Mouse (Mus musculus): ENCODE measurements around the gene Klc4. TPM values are rescaled to one million over a fixed set of nuclear protein-coding genes. Genes with fewer than 3 reads are reported as not detected.

Klc4 gene
- polyA plus RNA-seq, 1 experiment, result 10.1 TPM

GRCm38 (mm10) chr17:46588913-46589312 is 56.9 kb downstream of the Klc4 start:
- Histone ChIP-seq H3K36me3 (ENCODE audit: control insufficient read depth, insufficient read depth, low read length, poor library complexity, severe bottlenecking) (peaks cover 14% of the 10 kb centered on the region), H3K9ac (ENCODE audit: low read depth, poor library complexity, severe bottlenecking) (no peak overlapping the region), H3K4me1 (ENCODE audit: control insufficient read depth, insufficient read depth, low read length) (peaks cover 10% of the 10 kb centered on the region), H3K27me3 (ENCODE audit: control insufficient read depth, insufficient read depth, low read length, poor library complexity, severe bottlenecking) (no peaks in the 10 kb centered on the region), H3K4me3 (ENCODE audit: low read depth, low read length) (no peak overlapping the region), H3K27ac (ENCODE audit: insufficient read depth, low read length) (no peak overlapping the region), H3K9me3 (replicated peaks; ENCODE audit: control insufficient read depth, insufficient read depth, low read length, poor library complexity, severe bottlenecking) (no peaks in the 10 kb centered on the region)
- TF ChIP-seq EP300 (IDR thresholded peaks at IDR 0.05; ENCODE audit: insufficient read depth, low read depth, low read length) (no peak), CTCF (IDR thresholded peaks at IDR 0.05; ENCODE audit: low read depth, low read length) (no peak), POLR2A (IDR thresholded peaks at IDR 0.05; ENCODE audit: insufficient read depth, low read length) (no peak)

GRCm38 (mm10) chr17:46588173-46588572 is 57.6 kb downstream of the Klc4 start:
- no peaks in the 10 kb centered on the region for H3K9me3 ChIP-seq (replicated peaks; ENCODE audit: control insufficient read depth, insufficient read depth, low read length, poor library complexity, severe bottlenecking)
- no peaks in the 10 kb centered on the region for H3K27me3 ChIP-seq (ENCODE audit: control insufficient read depth, insufficient read depth, low read length, poor library complexity, severe bottlenecking)
- peaks cover 7% of the 10 kb centered on the region for H3K4me1 ChIP-seq (ENCODE audit: control insufficient read depth, insufficient read depth, low read length)
- no peak overlapping the region for H3K27ac ChIP-seq (ENCODE audit: insufficient read depth, low read length)
- no peak overlapping the region for H3K4me3 ChIP-seq (ENCODE audit: low read depth, low read length)
- peaks cover 14% of the 10 kb centered on the region for H3K36me3 ChIP-seq (ENCODE audit: control insufficient read depth, insufficient read depth, low read length, poor library complexity, severe bottlenecking)
- no peak overlapping the region for H3K9ac ChIP-seq (ENCODE audit: low read depth, poor library complexity, severe bottlenecking)
- TF ChIP-seq CTCF (IDR thresholded peaks at IDR 0.05; ENCODE audit: low read depth, low read length) (no peak), EP300 (IDR thresholded peaks at IDR 0.05; ENCODE audit: insufficient read depth, low read depth, low read length) (no peak), POLR2A (IDR thresholded peaks at IDR 0.05; ENCODE audit: insufficient read depth, low read length) (no peak)

GRCm38 (mm10) chr17:46586327-46586726 is 59.5 kb downstream of the Klc4 start:
- Histone ChIP-seq H3K27me3 (ENCODE audit: control insufficient read depth, insufficient read depth, low read length, poor library complexity, severe bottlenecking) (no peaks in the 10 kb centered on the region), H3K9ac (ENCODE audit: low read depth, poor library complexity, severe bottlenecking) (no peak overlapping the region), H3K4me3 (ENCODE audit: low read depth, low read length) (no peak overlapping the region), H3K36me3 (ENCODE audit: control insufficient read depth, insufficient read depth, low read length, poor library complexity, severe bottlenecking) (peaks cover 14% of the 10 kb centered on the region), H3K9me3 (replicated peaks; ENCODE audit: control insufficient read depth, insufficient read depth, low read length, poor library complexity, severe bottlenecking) (no peaks in the 10 kb centered on the region), H3K27ac (ENCODE audit: insufficient read depth, low read length) (no peak overlapping the region), H3K4me1 (ENCODE audit: control insufficient read depth, insufficient read depth, low read length) (no peaks in the 10 kb centered on the region)
- TF ChIP-seq CTCF (IDR thresholded peaks at IDR 0.05; ENCODE audit: low read depth, low read length) (no peak), POLR2A (IDR thresholded peaks at IDR 0.05; ENCODE audit: insufficient read depth, low read length) (no peak), EP300 (IDR thresholded peaks at IDR 0.05; ENCODE audit: insufficient read depth, low read depth, low read length) (no peak)

Other genes starting within 250 kb of the Klc4 start
- 1.3 TPM in 1 of 2 replicates, not detected in the other for gene Crip3, start 217.1 kb downstream of the Klc4 start, polyA plus RNA-seq (2011; ENCODE audit: insufficient read depth, insufficient read length, low read depth, missing spikeins)
- gene Slc22a7, start 207.6 kb downstream of the Klc4 start, polyA plus RNA-seq (2011; ENCODE audit: insufficient read depth, insufficient read length, low read depth, missing spikeins), result 6.0 and 6.1 TPM in 2 replicates
- 0.90 and 1.3 TPM in 2 replicates for gene Ttbk1, start 158.3 kb downstream of the Klc4 start, polyA plus RNA-seq (2011; ENCODE audit: insufficient read depth, insufficient read length, low read depth, missing spikeins)
- gene Dnph1, start 149.3 kb downstream of the Klc4 start, polyA plus RNA-seq (2011; ENCODE audit: insufficient read depth, insufficient read length, low read depth, missing spikeins), result 21.8 and 24.1 TPM in 2 replicates
- gene Cul9, start 99.6 kb downstream of the Klc4 start, polyA plus RNA-seq (2011; ENCODE audit: insufficient read depth, insufficient read length, low read depth, missing spikeins), result 4.4 and 6.2 TPM in 2 replicates
- 40.5 and 42.0 TPM in 2 replicates for gene Srf, start 89.8 kb downstream of the Klc4 start, polyA plus RNA-seq (2011; ENCODE audit: insufficient read depth, insufficient read length, low read depth, missing spikeins)
- gene Ptk7, start 16.5 kb downstream of the Klc4 start, polyA plus RNA-seq (2011; ENCODE audit: insufficient read depth, insufficient read length, low read depth, missing spikeins), result 110 and 113 TPM in 2 replicates
- 65.8 and 70.9 TPM in 2 replicates for gene Mrpl2, start 207 bp upstream of the Klc4 start, polyA plus RNA-seq (2011; ENCODE audit: insufficient read depth, insufficient read length, low read depth, missing spikeins)
- gene Cul7, start 4.3 kb upstream of the Klc4 start, polyA plus RNA-seq (2011; ENCODE audit: insufficient read depth, insufficient read length, low read depth, missing spikeins), result 67.1 and 74.8 TPM in 2 replicates
- gene Rrp36, start 28.3 kb upstream of the Klc4 start, polyA plus RNA-seq (2011; ENCODE audit: insufficient read depth, insufficient read length, low read depth, missing spikeins), result 48.5 and 60.2 TPM in 2 replicates
- 142 and 147 TPM in 2 replicates for gene Mea1, start 32.8 kb upstream of the Klc4 start, polyA plus RNA-seq (2011; ENCODE audit: insufficient read depth, insufficient read length, low read depth, missing spikeins)
- gene Klhdc3, start 34.9 kb upstream of the Klc4 start, polyA plus RNA-seq (2011; ENCODE audit: insufficient read depth, insufficient read length, low read depth, missing spikeins), result 90.3 and 97.7 TPM in 2 replicates
- 97.3 and 99.4 TPM in 2 replicates for gene Ppp2r5d, start 59.1 kb upstream of the Klc4 start, polyA plus RNA-seq (2011; ENCODE audit: insufficient read depth, insufficient read length, low read depth, missing spikeins)
- 13.0 and 13.4 TPM in 2 replicates for gene Pex6, start 65.4 kb upstream of the Klc4 start, polyA plus RNA-seq (2011; ENCODE audit: insufficient read depth, insufficient read length, low read depth, missing spikeins)
- 3.9 and 4.1 TPM in 2 replicates for gene Gnmt, start 83.1 kb upstream of the Klc4 start, polyA plus RNA-seq (2011; ENCODE audit: insufficient read depth, insufficient read length, low read depth, missing spikeins)
- 31.2 and 37.2 TPM in 2 replicates for gene Cnpy3, start 106.2 kb upstream of the Klc4 start, polyA plus RNA-seq (2011; ENCODE audit: insufficient read depth, insufficient read length, low read depth, missing spikeins)
- gene Ptcra, start 117.7 kb upstream of the Klc4 start, polyA plus RNA-seq (2011; ENCODE audit: insufficient read depth, insufficient read length, low read depth, missing spikeins), result 1.1 and 1.7 TPM in 2 replicates
- gene 2310039H08Rik, start 126.6 kb upstream of the Klc4 start, polyA plus RNA-seq (2011; ENCODE audit: insufficient read depth, insufficient read length, low read depth, missing spikeins), result 6.7 and 7.2 TPM in 2 replicates
- gene Rpl7l1, start 136.7 kb upstream of the Klc4 start, polyA plus RNA-seq (2011; ENCODE audit: insufficient read depth, insufficient read length, low read depth, missing spikeins), result 167 and 196 TPM in 2 replicates
- gene Bicral, start 212.5 kb upstream of the Klc4 start, polyA plus RNA-seq (2011; ENCODE audit: insufficient read depth, insufficient read length, low read depth, missing spikeins), result 24.2 and 26.7 TPM in 2 replicates
- gene Tbcc, start 244.7 kb upstream of the Klc4 start, polyA plus RNA-seq (2011; ENCODE audit: insufficient read depth, insufficient read length, low read depth, missing spikeins), result 10.6 and 10.8 TPM in 2 replicates